Mouse (Mus musculus): ENCODE measurements at regions not wholly inside any gene's neighbourhood (a gene's known extent, or its start where the extent isn't known, plus 50 kb on each side); places are given as distances from the start of the nearest gene placed in this dataset.

GRCm38 (mm10) chr13:5549175-5549574 is 312.1 kb upstream of the Klf6 start:
- TF ChIP-seq CTCF (IDR thresholded peaks at IDR 0.05; ENCODE audit: borderline replicate concordance, insufficient read depth, low read length), result no peak
- no peak for TF ChIP-seq POLR2A (IDR thresholded peaks at IDR 0.05; ENCODE audit: low read depth, low read length)
